Mouse (Mus musculus) lung, embryonic 14.5 days (tissue): Measurements from ENCODE around the gene Gm28043. TPM values are rescaled to one million over a fixed set of nuclear protein-coding genes. Genes with fewer than 3 reads are reported as not detected.

Experiments
- ATAC-seq: fragments of 200-750 bp; cut with Nextera tagmentation; 2 replicates; pipeline ENCODE4 v1.8.0; 2017; ENCODE audit warnings: mild to moderate bottlenecking, moderate TSS enrichment, moderate library complexity; ENCODE audit not compliant: insufficient read depth
- DNase-seq: peaks from one replicate; pipeline ENCODE4 v3.0.0-alpha.2; 2015
- H3K27ac ChIP-seq: fragments of 300-500 bp; sonication (generic); 2 replicates; pipeline ENCODE4 v1.5.1; 2014; ENCODE audit warnings: low read depth, mild to moderate bottlenecking, moderate library complexity
- H3K27me3 ChIP-seq: fragments of 300-500 bp; sonication (generic); 2 replicates; pipeline ENCODE4 v1.6.1; 2014; ENCODE audit warnings: low read length, control low read depth; ENCODE audit not compliant: insufficient read depth
- H3K36me3 ChIP-seq: fragments of 300-500 bp; sonication (generic); 2 replicates; pipeline ENCODE4 v1.6.1; 2014; ENCODE audit warnings: control low read depth; ENCODE audit not compliant: insufficient read depth
- H3K4me1 ChIP-seq: fragments of 300-500 bp; sonication (generic); 2 replicates; pipeline ENCODE4 v1.6.1; 2014; ENCODE audit warnings: antibody characterized with exemption, control low read depth; ENCODE audit not compliant: insufficient read depth
- H3K4me2 ChIP-seq: fragments of 300-500 bp; sonication (generic); 2 replicates; pipeline ENCODE4 v1.6.1; 2014; ENCODE audit warnings: mild to moderate bottlenecking
- H3K4me3 ChIP-seq: fragments of 300-500 bp; sonication (generic); 2 replicates; pipeline ENCODE4 v1.5.1; 2014; ENCODE audit warnings: low read depth, low read length
- H3K9ac ChIP-seq: fragments of 300-500 bp; sonication (generic); 2 replicates; pipeline ENCODE4 v1.6.1; 2014
- H3K9me3 ChIP-seq: fragments of 300-500 bp; sonication (generic); 2 replicates; pipeline ENCODE4 v1.6.1; 2016; ENCODE audit warnings: low read depth, low read length, control low read depth
- CTCF ChIP-seq: IDR thresholded peaks from 2 replicates; pipeline ENCODE4 v1.5.1; 2016; ENCODE audit warnings: antibody characterized with exemption, low read depth
- WGBS: fragments of 180-500 bp; shearing (Covaris S2); extraction: QIAGEN DNeasy Blood & Tissue Kit; methylation state at CpG from one replicate; pipeline ENCODE4 v1.1.7; 2014; 5-methylcytosine and 5-hydroxymethylcytosine counted together
- polyA plus RNA-seq: library from polyadenylated mRNA; unstranded; fragments of >200 nt; fragmentation: Nextera tagmentation; extraction: Ambion mirVana; gene quantifications from 2 replicates; pipeline ENCODE4 v1.2.1, GENCODE M21; 2014

Gene Gm28043
- polyA plus RNA-seq, 1 experiment from 2014 or later = 3.4 TPM

DNA sequence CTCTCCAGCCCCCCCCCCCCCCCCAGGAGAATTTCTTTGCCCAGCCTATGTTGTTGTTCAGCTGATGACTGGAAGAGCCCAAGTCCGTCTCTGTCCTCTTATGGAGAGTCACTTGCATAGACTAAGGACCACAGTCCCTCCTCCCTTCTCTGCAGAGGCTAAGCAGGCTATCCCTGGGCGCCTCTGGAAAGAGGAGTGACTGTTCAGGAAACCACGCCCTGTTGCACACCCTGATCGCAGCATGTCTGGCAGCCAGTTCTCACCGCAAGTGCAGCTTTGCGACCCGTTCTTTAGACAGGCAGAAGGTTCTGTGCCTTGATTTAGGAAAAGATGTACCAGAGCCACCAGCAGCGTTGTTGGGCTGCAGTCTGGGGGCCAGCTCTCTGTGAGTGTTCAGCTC is 23.2 kb downstream of the Gm28043 start:
- no peak for TF ChIP-seq CTCF
- no peak for ATAC-seq
- Histone ChIP-seq H3K27ac (no peak overlapping the region), H3K4me3 (no peak overlapping the region), H3K36me3 (peaks cover 87% of the 10 kb centered on the region), H3K9me3 (no peaks in the 10 kb centered on the region), H3K4me2 (no peak overlapping the region), H3K9ac (no peak overlapping the region), H3K27me3 (no peaks in the 10 kb centered on the region), H3K4me1 (no peaks in the 10 kb centered on the region)
- no peak for DNase-seq
- WGBS = 80% methylated on average over 8 of the region's 8 CpGs

DNA sequence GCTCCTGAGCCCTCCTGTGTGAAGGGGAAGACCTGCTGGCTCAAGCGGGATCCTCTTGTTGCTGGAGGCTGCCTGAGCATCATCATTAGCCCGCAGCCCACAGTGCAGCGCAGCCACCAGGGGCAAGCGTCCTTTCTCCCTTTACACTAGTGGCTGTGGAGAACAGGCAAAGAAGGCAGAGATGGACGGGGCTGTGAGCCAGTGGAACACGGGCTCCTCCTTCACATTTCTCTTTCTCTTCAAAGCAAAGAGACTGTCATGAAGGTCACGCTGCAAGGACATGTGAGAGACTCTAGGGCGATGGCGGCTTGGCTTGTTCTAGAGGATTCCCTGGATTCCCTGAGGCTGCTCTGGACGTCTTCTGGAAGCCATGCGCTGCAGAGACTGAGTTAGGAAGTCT is 26.3 kb downstream of the Gm28043 start:
- H3K4me1 ChIP-seq = no peaks in the 10 kb centered on the region
- ATAC-seq (no peak), DNase-seq (no peak)
- H3K36me3 ChIP-seq = peaks cover 69% of the 10 kb centered on the region
- no peaks in the 10 kb centered on the region for H3K27me3 ChIP-seq
- no peak overlapping the region for H3K4me3 ChIP-seq
- H3K9ac ChIP-seq = no peak overlapping the region
- H3K27ac ChIP-seq = no peak overlapping the region
- no peaks in the 10 kb centered on the region for H3K9me3 ChIP-seq
- TF ChIP-seq CTCF = no peak
- no peak overlapping the region for H3K4me2 ChIP-seq
- whole genome bisulfite sequencing = 89% methylated on average over 11 of the region's 11 CpGs

DNA sequence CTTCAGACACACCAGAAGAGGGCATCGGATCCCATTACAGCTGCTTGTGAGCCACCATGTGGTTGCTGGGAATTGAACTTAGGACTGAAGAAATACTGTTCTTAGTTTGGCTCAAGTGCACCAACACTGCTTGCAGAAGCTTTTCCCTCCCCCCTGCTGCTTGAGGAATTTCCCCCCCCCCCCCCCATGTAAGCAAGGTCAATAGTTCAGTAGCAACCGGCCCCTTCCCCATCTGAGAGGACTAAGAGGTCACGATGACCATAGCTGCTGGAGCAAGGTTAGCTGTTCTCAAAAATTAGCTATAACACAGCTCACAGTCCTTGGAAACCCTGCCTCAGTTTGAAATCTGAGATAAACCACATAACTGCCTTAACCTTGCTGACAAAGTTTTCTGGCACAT is 27.5 kb downstream of the Gm28043 start:
- Histone ChIP-seq H3K36me3 (peaks cover 56% of the 10 kb centered on the region), H3K9me3 (no peaks in the 10 kb centered on the region), H3K9ac (no peak overlapping the region), H3K4me2 (no peak overlapping the region), H3K4me1 (no peaks in the 10 kb centered on the region), H3K4me3 (no peak overlapping the region), H3K27ac (no peak overlapping the region), H3K27me3 (no peaks in the 10 kb centered on the region)
- no peak for DNase-seq
- WGBS = 54% methylated on average over 3 of the region's 3 CpGs
- ATAC-seq = no peak
- no peak for TF ChIP-seq CTCF

GRCm38 (mm10) chr17:29658249-29658648 is 43.6 kb downstream of the Gm28043 start:
- no peaks in the 10 kb centered on the region for H3K9me3 ChIP-seq
- WGBS = 38% methylated on average over 2 of the region's 2 CpGs
- no peak overlapping the region; the same call in 1 of the 2 replicates for H3K4me2 ChIP-seq
- no peak overlapping the region; the same call in 1 of the 2 replicates for H3K4me3 ChIP-seq
- H3K27ac ChIP-seq = no peak overlapping the region
- H3K9ac ChIP-seq = no peak overlapping the region
- no peaks in the 10 kb centered on the region for H3K27me3 ChIP-seq
- TF ChIP-seq CTCF = no peak
- H3K4me1 ChIP-seq = no peaks in the 10 kb centered on the region; the same call in 1 of the 2 replicates
- peaks cover 5% of the 10 kb centered on the region; the same call in 1 of the 2 replicates for H3K36me3 ChIP-seq
- ATAC-seq (no peak), DNase-seq (no peak)

DNA sequence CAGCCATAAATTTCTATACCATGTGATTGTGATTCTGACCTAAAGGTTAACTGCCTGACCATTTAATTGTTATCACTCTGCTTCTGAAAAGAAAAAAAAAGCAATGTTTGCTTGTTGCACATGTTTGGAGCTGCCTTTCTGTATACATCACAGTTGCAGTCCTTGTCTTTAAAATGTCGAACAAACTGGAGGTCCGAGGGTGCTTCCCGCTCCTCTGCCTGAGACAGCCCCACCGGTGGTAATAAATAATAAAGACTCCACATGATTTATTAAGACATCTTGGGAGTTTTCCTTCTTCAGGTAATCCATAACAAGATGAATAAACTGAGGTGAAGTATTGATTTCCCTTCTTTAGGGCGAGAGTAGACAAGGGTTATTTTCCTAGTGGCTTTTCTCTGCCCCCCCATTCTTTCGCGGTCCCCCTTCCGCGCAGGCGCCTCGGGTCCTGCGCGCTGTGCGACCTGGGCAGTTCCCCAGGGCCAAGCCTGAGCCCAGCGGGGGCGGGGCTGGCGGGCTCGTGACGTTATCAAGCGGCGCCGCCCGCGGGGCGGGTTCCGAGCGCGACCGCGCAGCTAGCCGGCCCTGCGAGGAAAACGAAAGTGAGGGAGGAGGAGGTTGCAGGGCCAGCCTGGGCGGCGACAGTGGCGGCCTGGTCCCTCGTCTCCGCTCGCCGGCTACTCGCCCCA is 45.5 kb downstream of the Gm28043 start, which contains the start of gene Cmtr1:
Gene Cmtr1, plus strand, starts transcription at position 520 of the 686 bp plus-strand sequence.
- Histone ChIP-seq H3K4me2 (peak within 1 kb of the TSS; percentile 74), H3K4me3 (peak within 1 kb of the TSS; percentile 92), H3K36me3 (peaks cover 22% of the 10 kb centered on the region; the same call in 1 of the 2 replicates), H3K9me3 (no peaks in the 10 kb centered on the region), H3K27ac (peak within 1 kb of the TSS; percentile 90), H3K9ac (peak within 1 kb of the TSS; percentile 95), H3K27me3 (no peaks in the 10 kb centered on the region), H3K4me1 (no peaks in the 10 kb centered on the region; the same call in 1 of the 2 replicates)
- ATAC-seq = peak; percentile 97
- no peak for TF ChIP-seq CTCF
- WGBS = under 1% methylated on average over 36 of the region's 41 CpGs
- peak; percentile 99 for DNase-seq

DNA sequence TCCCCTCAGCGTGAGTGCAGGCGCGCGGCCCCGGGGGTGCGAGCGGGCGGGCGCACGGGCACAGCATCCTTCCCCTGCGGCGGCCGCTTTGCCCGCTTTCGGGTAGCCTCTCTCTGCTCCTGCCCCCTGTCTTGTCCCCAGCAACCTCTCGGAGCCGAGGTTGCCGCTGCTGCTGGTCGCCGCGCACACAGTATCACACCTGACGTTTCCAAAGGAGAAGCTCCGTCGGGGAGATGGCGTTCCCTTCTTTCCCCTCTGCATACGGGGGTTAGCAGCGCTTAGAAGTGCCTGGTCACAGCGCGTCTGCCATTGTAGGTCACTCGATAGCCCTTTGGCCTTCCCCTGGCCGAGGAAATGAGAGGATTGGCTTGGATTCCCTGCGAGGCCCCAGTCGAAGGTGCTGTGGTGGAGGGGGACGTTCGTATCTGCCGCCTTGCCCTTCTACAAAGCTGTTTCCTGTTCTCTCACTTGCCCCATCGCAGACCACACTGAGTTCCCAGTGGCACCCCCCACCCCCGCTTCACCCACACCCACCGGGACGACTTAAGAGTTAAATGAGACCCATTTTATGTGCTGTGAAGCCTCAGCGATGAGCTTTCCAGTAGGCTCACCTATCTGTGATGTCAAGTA is 46.2 kb downstream of the Gm28043 start:
- H3K27ac ChIP-seq = peak overlapping the region; percentile 90
- WGBS = under 1% methylated on average over 39 of the region's 41 CpGs
- no peaks in the 10 kb centered on the region for H3K9me3 ChIP-seq
- DNase-seq (peak; percentile 41), ATAC-seq (peak; percentile 78)
- H3K4me2 ChIP-seq = peak overlapping the region; percentile 74
- TF ChIP-seq CTCF = no peak
- H3K4me1 ChIP-seq = no peaks in the 10 kb centered on the region; the same call in 1 of the 2 replicates
- H3K27me3 ChIP-seq = no peaks in the 10 kb centered on the region
- H3K9ac ChIP-seq = peak overlapping the region; percentile 95
- H3K36me3 ChIP-seq = peaks cover 24% of the 10 kb centered on the region; the same call in 1 of the 2 replicates
- H3K4me3 ChIP-seq = peak overlapping the region; percentile 92

DNA sequence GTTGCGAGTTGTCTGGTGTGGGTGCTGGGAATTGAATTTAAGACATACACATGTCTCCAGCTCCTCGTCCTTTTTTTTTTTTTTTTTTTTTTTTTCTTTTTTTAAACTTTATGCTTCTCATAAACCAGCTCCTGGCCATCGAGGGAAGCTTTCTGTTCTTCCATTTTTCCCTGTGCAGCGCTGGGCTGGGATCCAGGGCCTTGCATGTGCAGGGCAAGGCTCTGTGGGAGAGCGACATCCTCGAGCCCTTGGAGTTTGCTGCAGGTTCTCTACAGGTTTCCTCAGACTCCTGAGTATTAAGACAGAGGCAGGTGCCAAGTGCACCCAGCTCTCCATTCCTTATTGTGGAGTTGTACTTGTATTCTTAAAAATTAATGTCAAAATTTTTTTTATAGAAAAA is 47.5 kb downstream of the Gm28043 start:
- Histone ChIP-seq H3K4me3 (no peak overlapping the region), H3K36me3 (peaks cover 24% of the 10 kb centered on the region; the same call in 1 of the 2 replicates), H3K9ac (no peak overlapping the region), H3K9me3 (no peaks in the 10 kb centered on the region), H3K4me2 (no peak overlapping the region), H3K27me3 (no peaks in the 10 kb centered on the region), H3K27ac (no peak overlapping the region), H3K4me1 (no peaks in the 10 kb centered on the region; the same call in 1 of the 2 replicates)
- 88% methylated on average over 6 of the region's 6 CpGs for WGBS
- ATAC-seq = no peak
- no peak for TF ChIP-seq CTCF
- DNase-seq = no peak
